21 mouse cellular contexts compared by ENCODE assay signal in the genomic region with DNA sequence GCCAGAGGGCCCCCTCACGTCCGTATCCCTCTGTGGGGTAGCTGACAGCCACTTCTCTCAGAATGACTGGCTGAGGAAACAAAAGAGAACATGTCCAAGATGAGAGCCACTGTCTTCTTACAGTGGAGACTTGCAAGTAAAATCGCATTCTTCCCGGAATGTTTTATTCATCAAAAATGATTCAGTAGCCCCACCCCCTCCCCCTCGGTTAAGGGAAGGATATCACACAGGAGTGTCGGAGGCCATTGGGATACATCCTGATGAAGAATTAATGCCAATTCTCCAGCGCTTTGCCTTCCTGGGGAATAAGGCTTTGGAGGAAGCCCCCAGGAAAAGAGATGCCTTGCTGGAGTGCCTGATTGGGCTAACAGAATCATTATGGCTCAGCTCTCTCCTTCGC. TPM values are rescaled to one million over a fixed set of nuclear protein-coding genes. Genes with fewer than 3 reads are reported as not detected.
A peak's percentile ranks its signal among the peaks of the same experiment; 100 is the strongest.
DNase-seq lines count a peak whose midpoint lies in the region; ATAC-seq and TF ChIP-seq lines count a peak whose summit lies in the region.
"Had no signal": no experiment of that assay in that cellular context is flagged by ENCODE, and none has a peak within 500 bp of the region (broad histone marks: within the 10 kb centered on the region; RNA-seq: fewer than 3 reads in every experiment).

No protein-coding gene starts in this region.

- H3K9ac ChIP-seq in forebrain, postnatal 0 days, result no peak overlapping the region
- H3K9ac ChIP-seq in forebrain, embryonic 16.5 days (replicated peaks; ENCODE audit: low read depth, low read length), result no peak overlapping the region
- no peak overlapping the region for H3K9ac ChIP-seq in heart, embryonic 14.5 days (ENCODE audit: low read length)
- H3K9ac ChIP-seq in hindbrain, embryonic 15.5 days, result no peak overlapping the region
- H3K9ac ChIP-seq in hindbrain, embryonic 12.5 days, result no peak overlapping the region
- H3K9ac ChIP-seq in midbrain, embryonic 14.5 days (replicated peaks; ENCODE audit: low read length), result no peak overlapping the region
- H3K9ac ChIP-seq in midbrain, embryonic 11.5 days (ENCODE audit: low read length), result no peak overlapping the region
- H3K9ac ChIP-seq: embryonic facial prominence, embryonic 12.5 days; forebrain, embryonic 15.5 days; hindbrain, embryonic 13.5 days had no signal

- no peaks in the 10 kb centered on the region for H3K36me3 ChIP-seq in forebrain, postnatal 0 days (ENCODE audit: insufficient read depth)
- no peaks in the 10 kb centered on the region for H3K36me3 ChIP-seq in forebrain, embryonic 16.5 days (ENCODE audit: control insufficient read depth, insufficient read depth)
- H3K36me3 ChIP-seq in heart, embryonic 14.5 days (ENCODE audit: control insufficient read depth, insufficient read depth, low read length), result no peaks in the 10 kb centered on the region
- no peaks in the 10 kb centered on the region for H3K36me3 ChIP-seq in hindbrain, embryonic 15.5 days
- H3K36me3 ChIP-seq in hindbrain, embryonic 12.5 days, result no peaks in the 10 kb centered on the region
- H3K36me3 ChIP-seq in midbrain, embryonic 14.5 days (ENCODE audit: control insufficient read depth, insufficient read depth, low read length), result no peaks in the 10 kb centered on the region
- H3K36me3 ChIP-seq in midbrain, embryonic 11.5 days (ENCODE audit: control insufficient read depth, insufficient read depth, low read length), result no peaks in the 10 kb centered on the region
- H3K36me3 ChIP-seq: embryonic facial prominence, embryonic 12.5 days; forebrain, embryonic 15.5 days; G1E; hindbrain, embryonic 13.5 days had no signal

- ATAC-seq in forebrain, postnatal 0 days, result no peak
- ATAC-seq in forebrain, embryonic 16.5 days, result no peak
- no peak for ATAC-seq in heart, embryonic 14.5 days (ENCODE audit: insufficient number of reproducible peaks, insufficient read depth, low FRiP score, low read depth)
- ATAC-seq in hindbrain, embryonic 15.5 days (ENCODE audit: low FRiP score, low read depth), result no peak
- no peak for ATAC-seq in hindbrain, embryonic 12.5 days (ENCODE audit: low FRiP score)
- ATAC-seq in midbrain, embryonic 14.5 days (ENCODE audit: low FRiP score, low TSS enrichment), result no peak
- no peak for ATAC-seq in midbrain, embryonic 11.5 days (ENCODE audit: low FRiP score)
- ATAC-seq: CD4-positive, CD25-positive, alpha-beta regulatory T cell, adult 4 months; forebrain, embryonic 15.5 days had no signal

- H3K4me3 ChIP-seq in forebrain, postnatal 0 days (ENCODE audit: low read depth, low read length), result no peak overlapping the region
- no peak overlapping the region for H3K4me3 ChIP-seq in forebrain, embryonic 16.5 days (replicated peaks; ENCODE audit: low read length)
- H3K4me3 ChIP-seq in heart, embryonic 14.5 days (ENCODE audit: control insufficient read depth in 1 of 2, insufficient read depth in 1 of 2, low read depth in 1 of 2, low read length in 2 of 2), result no peak overlapping the region
- H3K4me3 ChIP-seq in hindbrain, embryonic 15.5 days, result no peak overlapping the region
- no peak overlapping the region for H3K4me3 ChIP-seq in hindbrain, embryonic 12.5 days
- no peak overlapping the region for H3K4me3 ChIP-seq in midbrain, embryonic 14.5 days (replicated peaks; ENCODE audit: low read depth, low read length)
- no peak overlapping the region for H3K4me3 ChIP-seq in midbrain, embryonic 11.5 days (ENCODE audit: low read depth, low read length)
- H3K4me3 ChIP-seq: embryonic facial prominence, embryonic 12.5 days; forebrain, embryonic 15.5 days; hindbrain, embryonic 13.5 days had no signal

- TF ChIP-seq CTCF in forebrain, postnatal 0 days (IDR thresholded peaks at IDR 0.05; ENCODE audit: low read depth), result no peak

- WGBS in forebrain, postnatal 0 days, result 43% methylated on average over 8 of the region's 8 CpGs
- WGBS in forebrain, embryonic 16.5 days, result 49% methylated on average over 8 of the region's 8 CpGs
- WGBS in heart, embryonic 14.5 days, result 50% methylated on average over 8 of the region's 8 CpGs
- WGBS in hindbrain, embryonic 15.5 days, result 48% methylated on average over 8 of the region's 8 CpGs
- WGBS in hindbrain, embryonic 12.5 days, result 56% methylated on average over 8 of the region's 8 CpGs
- 41% methylated on average over 8 of the region's 8 CpGs for WGBS in midbrain, embryonic 14.5 days
- 84% methylated on average over 8 of the region's 8 CpGs for WGBS in midbrain, embryonic 11.5 days

- no peak for DNase-seq in forebrain, postnatal 0 days
- no peak for DNase-seq in heart, adult 8-10 months (ENCODE audit: low spot score)
- peak; percentile 52 for DNase-seq in midbrain, embryonic 14.5 days
- no peak for DNase-seq in midbrain, embryonic 11.5 days (ENCODE audit: low spot score, missing footprints)
- DNase-seq: adrenal gland, adult 8-10 months; B cell, adult 2 months; cerebellum, adult 11-12 months; cerebellum, adult 9-10 months; gastrocnemius, postnatal 36 days; heart, adult 11 months; kidney, adult 11 months; kidney, adult 9 months had no signal

- no peaks in the 10 kb centered on the region for H3K9me3 ChIP-seq in forebrain, postnatal 0 days (ENCODE audit: low read length)
- H3K9me3 ChIP-seq in forebrain, embryonic 16.5 days (ENCODE audit: control insufficient read depth, low read length), result no peaks in the 10 kb centered on the region
- no peaks in the 10 kb centered on the region for H3K9me3 ChIP-seq in heart, embryonic 14.5 days (ENCODE audit: control insufficient read depth, low read length)
- no peaks in the 10 kb centered on the region for H3K9me3 ChIP-seq in hindbrain, embryonic 15.5 days
- no peaks in the 10 kb centered on the region for H3K9me3 ChIP-seq in hindbrain, embryonic 12.5 days (replicated peaks)
- no peaks in the 10 kb centered on the region for H3K9me3 ChIP-seq in midbrain, embryonic 14.5 days (ENCODE audit: control insufficient read depth, low read length)
- H3K9me3 ChIP-seq in midbrain, embryonic 11.5 days (ENCODE audit: control insufficient read depth, low read length), result no peaks in the 10 kb centered on the region
- H3K9me3 ChIP-seq: embryonic facial prominence, embryonic 12.5 days; forebrain, embryonic 15.5 days; hindbrain, embryonic 13.5 days had no signal

- no peak overlapping the region for H3K27ac ChIP-seq in forebrain, postnatal 0 days (ENCODE audit: low read depth, low read length)
- no peak overlapping the region for H3K27ac ChIP-seq in forebrain, embryonic 16.5 days (ENCODE audit: low read length)
- no peak overlapping the region for H3K27ac ChIP-seq in heart, embryonic 14.5 days (replicated peaks in 1 of 2; ENCODE audit: control insufficient read depth in 1 of 2, insufficient read depth in 1 of 2, low read depth in 2 of 2, low read length in 2 of 2)
- no peak overlapping the region for H3K27ac ChIP-seq in hindbrain, embryonic 15.5 days (replicated peaks)
- H3K27ac ChIP-seq in hindbrain, embryonic 12.5 days, result no peak overlapping the region
- no peak overlapping the region for H3K27ac ChIP-seq in midbrain, embryonic 14.5 days (replicated peaks; ENCODE audit: low read depth, low read length)
- H3K27ac ChIP-seq in midbrain, embryonic 11.5 days (ENCODE audit: low read depth, low read length), result no peak overlapping the region
- H3K27ac ChIP-seq: embryonic facial prominence, embryonic 12.5 days; forebrain, embryonic 15.5 days; hindbrain, embryonic 13.5 days had no signal

- 0 out of 2 replicates have a peak overlapping the region, but pooled peaks have one; percentile 5 for H3K4me2 ChIP-seq in forebrain, postnatal 0 days (ENCODE audit: low read depth)
- H3K4me2 ChIP-seq in forebrain, embryonic 16.5 days (ENCODE audit: low read length), result no peak overlapping the region
- peak overlapping the region; percentile 7; the same call in 1 of the 2 replicates for H3K4me2 ChIP-seq in heart, embryonic 14.5 days (ENCODE audit: low read length)
- peak overlapping the region; percentile 16 for H3K4me2 ChIP-seq in hindbrain, embryonic 15.5 days
- H3K4me2 ChIP-seq in hindbrain, embryonic 12.5 days (replicated peaks), result no peak overlapping the region
- H3K4me2 ChIP-seq in midbrain, embryonic 14.5 days (ENCODE audit: low read length), result no peak overlapping the region
- no peak overlapping the region for H3K4me2 ChIP-seq in midbrain, embryonic 11.5 days
- H3K4me2 ChIP-seq: embryonic facial prominence, embryonic 12.5 days; forebrain, embryonic 15.5 days; hindbrain, embryonic 13.5 days had no signal

- no peaks in the 10 kb centered on the region for H3K27me3 ChIP-seq in forebrain, postnatal 0 days (ENCODE audit: insufficient read depth, low read length)
- no peaks in the 10 kb centered on the region for H3K27me3 ChIP-seq in forebrain, embryonic 16.5 days (replicated peaks; ENCODE audit: control insufficient read depth, insufficient read depth, low read length)
- H3K27me3 ChIP-seq in heart, embryonic 14.5 days (ENCODE audit: control insufficient read depth, insufficient read depth, low read length), result no peaks in the 10 kb centered on the region
- H3K27me3 ChIP-seq in hindbrain, embryonic 15.5 days, result no peaks in the 10 kb centered on the region
- H3K27me3 ChIP-seq in hindbrain, embryonic 12.5 days, result no peaks in the 10 kb centered on the region
- no peaks in the 10 kb centered on the region for H3K27me3 ChIP-seq in midbrain, embryonic 14.5 days (ENCODE audit: control insufficient read depth, insufficient read depth, low read length)
- H3K27me3 ChIP-seq in midbrain, embryonic 11.5 days (ENCODE audit: control insufficient read depth, insufficient read depth, low read length), result no peaks in the 10 kb centered on the region
- H3K27me3 ChIP-seq: embryonic facial prominence, embryonic 12.5 days; forebrain, embryonic 15.5 days; hindbrain, embryonic 13.5 days had no signal

- H3K4me1 ChIP-seq in forebrain, postnatal 0 days (ENCODE audit: insufficient read depth), result no peaks in the 10 kb centered on the region
- peaks cover 6% of the 10 kb centered on the region for H3K4me1 ChIP-seq in forebrain, embryonic 16.5 days (replicated peaks; ENCODE audit: control insufficient read depth, insufficient read depth, low read length)
- H3K4me1 ChIP-seq in heart, embryonic 14.5 days (ENCODE audit: control insufficient read depth in 2 of 2, insufficient read depth in 2 of 2, low read length in 2 of 2), result peaks cover 3 to 4% of the 10 kb centered on the region in 2 experiments; a peak in 1 of 4 replicates
- peaks cover 11% of the 10 kb centered on the region for H3K4me1 ChIP-seq in hindbrain, embryonic 15.5 days (replicated peaks)
- H3K4me1 ChIP-seq in hindbrain, embryonic 12.5 days, result peaks cover 6% of the 10 kb centered on the region; the same call in 1 of the 2 replicates
- peaks cover 12% of the 10 kb centered on the region; the same call in 1 of the 2 replicates for H3K4me1 ChIP-seq in midbrain, embryonic 14.5 days (ENCODE audit: control insufficient read depth, insufficient read depth, low read length)
- H3K4me1 ChIP-seq in midbrain, embryonic 11.5 days (ENCODE audit: control insufficient read depth, insufficient read depth, low read length), result no peaks in the 10 kb centered on the region
- H3K4me1 ChIP-seq: embryonic facial prominence, embryonic 12.5 days; forebrain, embryonic 15.5 days had no signal

RNA-seq across cellular contexts. Expression of gene Ptprt, which starts 37.1 kb away (rescaled TPM):
- 40.8 and 58.4 TPM in 2 replicates for total RNA-seq in forebrain, postnatal 0 days (2014; rRNA removed)
- 6.8 and 12.0 TPM in 2 replicates for polyA plus RNA-seq in forebrain, postnatal 0 days (2015; fragmentation: Nextera tagmentation; extraction: Ambion mirVana)
- polyA plus RNA-seq in forebrain, embryonic 16.5 days (2015; fragmentation: Nextera tagmentation; extraction: Ambion mirVana), result 7.9 and 8.1 TPM in 2 replicates
- 0.61 and 0.62 TPM in 2 replicates for polyA plus RNA-seq in heart, embryonic 14.5 days (2014; fragmentation: Nextera tagmentation; extraction: Ambion mirVana)
- under 1 TPM; 0.03 to 0.12 (median 0.07) TPM for total RNA-seq in heart, adult 8-10 months (2022)
- polyA plus RNA-seq in hindbrain, embryonic 15.5 days (2015; fragmentation: Nextera tagmentation; extraction: Ambion mirVana), result 13.6 and 14.2 TPM in 2 replicates
- polyA plus RNA-seq in hindbrain, embryonic 12.5 days (2016; fragmentation: Nextera tagmentation; extraction: Ambion mirVana), result 4.2 and 4.5 TPM in 2 replicates
- 15.7 and 17.2 TPM in 2 replicates for polyA plus RNA-seq in midbrain, embryonic 14.5 days (2014; fragmentation: Nextera tagmentation; extraction: Ambion mirVana)
- 0.77 and 1.8 TPM in 2 replicates for polyA plus RNA-seq in midbrain, embryonic 11.5 days (2014; fragmentation: Nextera tagmentation; extraction: Ambion mirVana)
- polyA plus RNA-seq: CD4-positive, CD25-positive, alpha-beta regulatory T cell, adult 4 months; G1E had no signal

Comparison
In these comparisons a context has a peak if more than half of its experiments do, and no peak if none do; other contexts are left out.
1. H3K4me2 ChIP-seq: peak in forebrain, postnatal 0 days (single experiment), heart, embryonic 14.5 days (single experiment) and hindbrain, embryonic 15.5 days (single experiment); none in forebrain, embryonic 16.5 days (single experiment), hindbrain, embryonic 12.5 days (single experiment), midbrain, embryonic 14.5 days (single experiment) and midbrain, embryonic 11.5 days (single experiment).